Mouse (Mus musculus): ENCODE measurements around the gene Mrm1.

Gene Mrm1

DNA sequence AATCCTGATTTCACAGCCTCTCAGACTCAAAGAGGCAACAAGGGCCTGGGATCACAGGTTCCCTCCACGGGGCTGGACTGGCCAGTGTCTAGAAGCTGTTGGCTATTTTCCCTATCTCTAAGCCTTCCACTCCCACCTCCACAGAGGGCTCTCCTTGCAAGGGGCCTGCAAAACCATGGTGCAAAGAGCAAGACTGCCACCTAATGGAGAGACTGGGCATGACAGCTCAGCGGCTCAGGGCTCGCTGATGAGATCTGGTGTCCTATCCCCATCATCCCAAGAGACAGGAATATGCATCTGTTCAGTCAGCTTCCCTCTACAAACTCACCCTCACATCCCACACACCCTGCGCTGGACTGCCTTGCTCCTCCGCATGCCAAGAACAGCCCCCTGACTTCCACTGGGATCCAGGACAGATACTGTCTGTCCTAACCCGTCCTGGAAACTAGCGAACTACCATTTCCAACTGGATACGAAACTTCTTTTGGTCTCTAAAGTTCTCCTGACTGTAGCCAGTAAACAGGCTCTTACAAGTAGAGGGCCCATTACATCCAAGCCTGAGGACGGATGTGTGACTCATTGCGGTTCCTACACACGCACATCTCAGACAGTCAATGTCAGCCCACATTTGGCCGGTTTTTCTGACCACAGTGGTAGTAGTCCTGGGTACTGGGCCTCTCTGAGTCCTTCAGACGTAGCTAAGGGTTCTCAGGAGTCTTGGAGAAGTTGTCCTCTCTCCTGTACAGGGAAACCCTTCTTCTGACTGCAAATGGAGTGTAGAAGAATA lies 5.4 kb downstream of the Mrm1 start:
- DNase-seq (ENCODE audit: low read depth, low spot score), result peak; percentile 82

DNA sequence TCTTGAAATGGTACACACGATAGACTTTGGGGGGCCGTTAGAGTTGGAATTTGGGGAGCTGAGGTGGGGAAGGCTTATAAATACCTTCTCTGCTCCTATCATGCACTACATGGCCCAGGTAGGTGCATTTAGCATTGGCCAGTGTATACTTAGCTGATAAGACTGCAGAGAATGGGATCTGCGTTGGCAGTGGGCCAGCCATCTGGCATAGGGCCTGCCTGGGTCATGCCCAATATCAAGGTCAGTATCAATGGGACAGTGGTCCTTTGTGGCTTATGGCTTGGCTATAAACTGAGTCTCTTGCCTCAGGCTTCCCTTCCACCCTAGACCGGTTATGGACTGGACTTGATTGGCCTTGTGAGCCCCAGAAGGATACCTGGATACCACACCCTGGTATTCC lies 14.9 kb downstream of the Mrm1 start:
- no peak for DNase-seq (ENCODE audit: low read depth, low spot score)

DNA sequence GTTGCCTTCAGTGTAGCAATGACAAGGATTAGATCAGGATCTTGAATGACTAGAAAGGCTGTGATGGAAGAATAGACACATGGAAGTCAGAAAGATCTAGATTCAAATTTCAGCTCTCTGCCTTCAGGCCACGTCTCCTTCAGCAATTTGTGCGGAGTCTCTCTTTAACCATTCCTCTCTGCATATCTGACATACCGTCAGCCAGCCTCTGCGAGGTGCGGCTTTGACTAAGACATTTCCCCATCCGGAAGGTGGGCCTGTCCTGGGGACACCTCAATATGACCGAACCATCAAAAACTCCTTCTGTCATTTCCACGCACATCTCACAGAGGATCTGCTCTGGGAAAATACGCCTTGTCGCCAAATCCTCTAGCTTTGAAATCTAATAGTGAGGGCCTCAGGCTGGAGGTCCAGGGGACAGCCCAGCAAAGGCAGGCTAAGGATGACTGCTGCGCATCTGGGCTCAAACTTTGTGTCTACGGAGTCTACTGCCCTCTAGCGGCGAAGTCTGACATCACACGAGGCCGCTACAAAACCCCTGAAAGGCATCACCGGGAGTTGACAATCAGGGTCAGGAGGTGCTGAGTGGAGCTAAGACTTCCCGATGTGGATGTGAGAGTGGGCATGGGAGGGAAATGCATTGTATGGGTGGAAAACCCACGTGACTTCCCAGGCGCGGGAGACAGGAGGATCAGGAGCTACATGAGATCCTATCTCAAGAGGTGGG lies 21.5 kb downstream of the Mrm1 start:
- DNase-seq (ENCODE audit: low read depth, low spot score), result peak; percentile 80

DNA sequence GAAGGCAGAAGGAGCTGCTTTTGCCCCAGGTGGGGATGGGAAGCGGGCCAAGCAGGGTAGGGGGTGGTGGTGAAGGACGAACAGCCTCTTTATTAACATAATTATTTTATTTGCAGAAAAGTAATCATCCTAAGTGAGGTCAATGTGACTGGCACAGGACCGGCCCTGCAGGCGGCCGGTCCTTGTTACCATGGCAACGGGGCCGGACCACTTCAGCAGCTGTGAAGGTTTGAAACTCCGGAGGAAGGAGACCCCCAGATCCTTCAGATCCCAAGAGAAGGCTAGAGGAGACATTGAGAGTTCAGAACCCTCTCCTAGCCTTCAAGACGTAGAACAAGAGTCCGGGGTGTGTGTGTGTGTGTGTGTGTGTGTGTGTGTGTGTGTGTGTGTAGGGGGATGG lies 22.3 kb downstream of the Mrm1 start:
- DNase-seq (ENCODE audit: low read depth, low spot score), result no peak

DNA sequence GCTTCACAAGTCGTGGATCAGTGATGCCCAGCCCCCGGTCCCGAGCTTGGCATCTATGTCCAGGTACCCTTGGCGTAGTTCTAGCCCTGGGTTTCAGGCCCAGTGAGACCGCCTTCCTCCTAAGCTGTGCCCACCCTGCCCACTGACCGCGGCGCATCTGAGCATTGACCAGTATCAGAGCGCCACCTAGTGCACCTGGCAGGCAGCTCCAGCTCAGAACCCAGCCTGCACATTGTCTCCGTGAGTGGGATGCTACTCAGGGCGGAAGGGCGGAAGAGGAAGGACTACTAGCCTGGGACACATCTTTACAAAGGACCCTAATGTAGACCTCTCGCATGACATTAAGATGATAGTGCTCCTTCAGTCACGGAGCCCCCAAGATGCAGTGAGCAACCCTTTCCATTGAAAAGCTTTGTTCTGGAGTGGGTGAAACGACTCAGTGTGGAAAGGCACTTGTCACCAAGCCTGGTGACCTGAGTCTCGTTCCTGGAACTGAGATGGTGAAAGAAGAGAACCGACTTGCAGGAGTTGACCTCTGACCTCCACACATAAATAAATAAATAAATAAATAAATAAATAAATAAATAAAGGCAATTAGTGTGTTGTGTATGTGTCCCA lies 24.7 kb downstream of the Mrm1 start:
- DNase-seq (ENCODE audit: low read depth, low spot score), result peak; percentile 85

DNA sequence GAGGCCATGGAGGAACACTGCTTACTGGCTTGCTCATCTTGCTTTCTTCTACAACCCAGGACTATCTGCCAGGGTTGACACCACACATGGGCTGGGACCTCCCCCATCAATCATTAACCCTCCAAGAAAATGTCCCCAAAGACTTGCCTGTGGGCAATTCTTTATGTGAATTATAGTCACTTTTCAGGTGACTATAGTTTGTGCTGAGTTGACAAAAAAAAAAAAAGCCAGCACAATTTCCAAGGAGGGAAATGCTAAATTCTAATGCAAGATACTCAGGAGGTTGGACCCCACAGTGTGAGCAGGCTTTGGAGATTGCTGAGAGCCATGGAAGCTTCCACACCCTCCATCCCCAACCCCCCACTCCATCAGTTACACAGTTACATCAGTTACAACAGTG lies 25.8 kb downstream of the Mrm1 start:
- no peak for DNase-seq (ENCODE audit: low read depth, low spot score)

DNA sequence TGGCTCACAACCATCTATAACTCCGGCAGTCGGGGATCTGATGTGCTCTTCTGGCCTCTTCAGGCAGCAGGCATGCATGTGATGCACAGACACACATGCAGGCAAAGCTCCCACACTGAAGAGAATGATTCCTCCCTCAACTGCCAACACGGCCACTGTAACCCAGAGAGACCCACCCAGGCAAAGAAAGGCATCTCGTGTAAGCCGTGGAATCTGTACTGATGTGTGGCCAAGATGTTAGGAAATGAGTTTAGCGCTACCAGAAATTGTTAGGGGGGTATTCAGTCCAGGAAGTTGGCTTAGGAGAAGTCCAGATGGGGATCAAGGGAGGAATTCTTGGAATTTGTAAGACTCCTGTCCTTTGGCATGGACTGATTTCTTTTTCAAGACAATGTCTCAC lies 28.9 kb downstream of the Mrm1 start:
- DNase-seq (ENCODE audit: low read depth, low spot score), result no peak

DNA sequence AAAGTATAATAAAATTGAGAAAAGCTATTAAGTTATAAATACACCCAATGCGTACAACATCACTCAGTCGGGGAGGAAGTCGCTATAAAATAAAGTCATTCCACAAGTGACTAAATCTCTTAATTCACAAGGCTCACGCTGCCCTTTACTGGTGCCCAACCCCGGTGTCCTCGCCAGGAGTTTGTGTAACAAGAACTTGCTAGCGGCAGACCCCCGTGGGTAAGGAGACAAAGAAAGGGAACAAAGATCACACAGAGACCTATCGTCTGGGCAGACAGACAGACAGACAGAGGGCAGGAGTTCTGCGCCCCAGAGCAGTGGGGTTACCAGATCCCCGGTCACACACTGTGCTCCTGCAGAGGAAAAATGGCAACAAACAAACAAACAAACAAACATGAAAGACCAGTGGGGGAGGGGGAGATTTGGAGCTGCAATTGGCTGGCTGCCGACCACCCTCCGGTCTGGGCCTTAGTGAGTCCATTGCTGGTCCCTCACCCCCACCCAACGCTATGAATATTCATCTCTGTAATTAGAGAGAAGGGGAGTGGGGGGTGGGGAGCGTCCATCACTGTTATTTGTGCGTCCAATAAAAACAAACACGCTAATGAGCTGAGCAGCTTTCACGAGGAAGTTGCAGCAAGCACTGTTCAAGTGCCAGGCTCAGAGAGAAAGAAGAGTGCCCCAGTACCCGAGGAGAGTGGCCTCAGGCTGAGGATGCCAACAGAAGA lies 39.0 kb downstream of the Mrm1 start:
- DNase-seq (ENCODE audit: low read depth, low spot score), result no peak

DNA sequence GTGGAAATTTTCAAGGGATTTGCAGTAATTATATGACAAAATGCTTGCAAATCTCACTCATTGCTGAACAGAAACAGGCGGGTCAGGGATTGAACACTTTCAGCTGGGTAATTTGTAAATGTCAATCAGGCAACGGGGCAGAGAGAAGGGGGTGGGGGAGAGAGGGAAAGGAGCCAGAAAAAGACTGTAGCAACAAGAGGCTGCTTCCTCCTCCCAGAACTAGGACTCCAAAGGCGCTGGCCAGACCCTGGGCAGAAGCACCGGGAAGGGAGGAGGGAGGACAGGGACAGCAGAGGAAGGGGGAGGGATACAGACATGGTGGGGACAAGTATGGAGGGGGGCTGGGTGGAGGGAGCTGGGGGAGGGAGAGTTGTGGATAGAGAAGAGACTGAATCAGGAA lies 43.8 kb downstream of the Mrm1 start:
- DNase-seq (ENCODE audit: low read depth, low spot score), result no peak

DNA sequence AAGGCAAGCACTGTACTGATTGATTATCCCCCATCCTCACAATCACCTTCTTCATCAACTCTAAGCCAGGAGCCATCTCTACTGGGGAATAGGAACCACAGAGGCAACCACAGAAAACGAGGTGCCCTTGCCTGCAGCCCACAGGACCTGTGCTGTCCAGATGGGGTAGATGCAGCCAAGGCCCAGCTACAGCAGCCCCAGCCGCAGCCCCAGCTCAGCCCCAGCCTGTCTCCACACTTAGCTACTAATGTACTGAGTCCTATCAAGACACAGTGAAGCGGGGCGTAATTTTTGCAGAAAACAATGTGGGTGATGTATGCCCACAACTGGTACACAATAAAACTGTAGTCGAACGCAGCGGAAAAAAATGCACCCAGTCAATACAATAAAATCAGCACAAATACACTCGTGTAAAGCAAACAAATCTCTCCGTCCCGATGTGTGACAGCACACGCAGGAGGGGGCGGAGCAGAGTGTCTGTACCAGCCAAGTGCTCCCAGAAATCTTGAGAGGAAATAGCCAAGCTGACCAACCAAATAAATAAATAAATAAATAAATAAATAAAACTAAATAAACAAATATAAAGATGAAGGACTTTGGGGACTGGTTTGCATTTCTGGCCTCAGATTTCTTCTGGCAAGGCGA lies 44.3 kb downstream of the Mrm1 start:
- DNase-seq (ENCODE audit: low read depth, low spot score), result no peak

DNA sequence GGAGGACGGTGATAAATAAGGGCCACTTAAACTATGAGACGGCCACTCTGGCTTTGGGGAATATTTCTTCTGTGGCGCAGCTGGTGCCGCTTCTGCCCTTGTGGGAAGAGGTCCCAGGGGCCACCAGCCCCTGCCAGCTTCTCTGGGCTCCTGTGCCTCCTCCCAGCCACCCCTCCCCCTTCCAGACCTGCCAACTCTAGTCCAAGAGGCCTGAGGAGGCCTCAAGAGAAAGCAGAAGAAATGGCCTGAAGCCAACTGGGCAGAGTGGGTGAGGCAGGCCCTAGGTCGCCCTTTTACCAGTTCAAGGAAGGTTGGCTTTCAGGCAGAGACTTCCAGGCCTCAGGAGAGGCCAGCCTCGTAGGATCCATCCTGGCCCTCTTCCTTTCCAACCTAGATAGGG lies 51.4 kb downstream of the Mrm1 start:
- DNase-seq (ENCODE audit: low read depth, low spot score), result no peak

DNA sequence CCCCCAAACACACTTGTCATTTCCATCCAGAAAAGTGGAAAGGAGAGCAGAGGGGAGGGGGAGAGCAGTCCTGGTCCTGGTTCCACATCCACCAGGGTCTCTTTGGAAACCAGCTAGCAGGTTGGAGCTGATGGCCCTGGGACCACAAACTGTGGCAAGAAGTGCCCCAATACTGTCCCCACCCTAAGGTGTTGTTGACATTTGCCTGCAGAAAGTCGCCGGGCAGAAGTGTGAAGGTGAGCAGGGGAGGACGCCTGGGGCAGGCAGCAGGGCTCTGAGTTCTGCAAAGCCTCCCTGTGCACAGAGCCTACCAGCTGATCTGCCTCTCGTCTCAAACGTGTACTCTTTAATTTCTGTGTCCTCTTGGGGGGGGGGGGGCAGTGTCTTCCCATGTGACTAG lies 54.2 kb downstream of the Mrm1 start:
- no peak for DNase-seq (ENCODE audit: low read depth, low spot score)

DNA sequence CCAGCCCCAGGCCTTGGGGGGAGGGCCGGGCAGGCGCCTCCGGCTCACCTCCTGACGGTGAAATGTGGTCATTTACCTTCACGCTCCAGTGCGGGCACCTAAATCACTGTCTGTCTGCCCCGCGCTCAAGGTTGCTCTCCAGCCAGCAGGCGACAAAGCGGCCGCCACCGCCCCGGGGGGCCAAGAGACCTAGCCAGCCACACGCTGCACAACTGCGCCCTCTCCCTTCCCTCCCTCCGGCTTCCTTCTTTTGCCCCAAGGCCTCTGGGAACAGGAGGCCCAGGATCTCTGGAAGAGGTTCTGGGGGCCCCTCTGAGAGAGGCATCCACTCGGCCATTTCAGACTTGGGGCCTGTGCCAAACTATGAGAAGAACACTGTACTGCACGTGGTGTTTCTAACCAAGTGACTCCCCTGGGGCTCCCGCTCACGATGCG lies 54.8 kb downstream of the Mrm1 start:
- DNase-seq (ENCODE audit: low read depth, low spot score), result no peak

DNA sequence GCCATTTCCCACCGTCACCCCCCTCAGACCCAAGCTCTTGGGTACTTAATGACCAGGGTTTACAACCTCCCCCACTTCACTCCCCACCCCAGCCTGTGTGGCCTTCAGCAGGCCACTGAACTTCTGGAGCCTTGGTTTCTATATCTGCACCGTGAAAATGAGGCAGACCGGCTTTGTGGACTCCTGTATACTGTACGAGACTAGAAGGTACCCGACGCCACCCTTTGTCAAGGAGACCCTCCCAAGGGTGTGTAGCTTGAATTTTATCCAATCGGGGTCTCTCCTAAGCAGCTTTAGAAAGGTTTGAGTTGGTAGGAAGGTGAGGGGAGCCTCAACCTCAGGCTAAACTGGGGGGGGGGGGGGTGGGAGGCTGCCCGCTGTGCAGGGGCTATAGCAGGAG lies 55.2 kb downstream of the Mrm1 start:
- DNase-seq (ENCODE audit: low read depth, low spot score), result no peak

Data from brain, adult 2 months (tissue).